Mouse (Mus musculus) T-cell, adult 2 months (primary cell): Measurements from ENCODE around the gene Rad54l.

Experiments used
- DNase-seq: peaks from one replicate; pipeline ENCODE4 v3.0.0; 2022; ENCODE audit warnings: low spot score

Gene Rad54l

DNA sequence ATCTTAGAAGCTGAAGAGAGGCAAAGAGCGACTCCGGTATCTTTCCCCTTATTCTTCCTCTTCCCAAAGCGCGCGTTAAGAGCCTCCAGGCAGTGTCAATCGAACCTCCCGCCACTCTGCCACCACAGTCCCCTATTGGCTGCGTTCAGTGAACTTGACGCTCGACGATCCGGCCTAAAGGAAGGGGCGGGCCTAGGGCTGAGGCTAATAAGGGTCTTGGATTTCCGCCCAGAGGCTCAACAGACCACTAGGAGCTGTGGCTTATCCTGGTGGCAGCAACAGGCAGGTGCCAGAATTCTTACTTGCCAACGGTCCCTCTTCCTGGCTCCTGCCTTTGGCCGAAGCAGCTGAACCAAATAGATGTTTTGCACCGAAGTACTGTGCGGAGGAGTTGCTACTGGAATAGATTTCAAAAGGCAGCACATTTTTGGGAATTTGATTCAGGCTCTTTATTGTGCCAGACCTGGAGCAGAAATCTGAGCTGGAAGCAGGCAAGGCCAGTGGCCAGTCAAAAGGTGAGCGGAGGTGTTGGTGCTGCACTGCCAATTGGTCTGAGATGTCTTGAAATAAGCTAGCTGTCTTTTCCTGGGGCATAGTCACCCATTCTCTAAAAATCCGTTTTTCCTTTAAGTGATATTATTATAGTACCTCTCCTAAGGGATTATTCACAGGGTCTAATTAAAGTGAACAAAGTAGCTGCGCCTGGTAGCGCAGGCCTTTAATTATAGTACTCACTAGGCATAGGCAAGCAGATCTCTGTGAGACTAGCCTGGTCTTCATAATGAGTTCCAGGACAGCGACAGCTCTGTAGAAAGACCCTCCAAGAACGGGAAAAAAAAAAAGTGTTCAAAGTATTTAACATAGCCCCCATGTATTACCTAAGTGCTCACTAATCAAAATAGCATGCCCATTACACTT, at the start of gene Rad54l, which contains the start of gene Pomgnt1:
Gene Rad54l (minus strand): TSS at position 89 of the 918 bp plus-strand sequence.
Gene Pomgnt1 (plus strand): TSS at position 239 of the 918 bp plus-strand sequence.
- DNase-seq, result peak; percentile 66

DNA sequence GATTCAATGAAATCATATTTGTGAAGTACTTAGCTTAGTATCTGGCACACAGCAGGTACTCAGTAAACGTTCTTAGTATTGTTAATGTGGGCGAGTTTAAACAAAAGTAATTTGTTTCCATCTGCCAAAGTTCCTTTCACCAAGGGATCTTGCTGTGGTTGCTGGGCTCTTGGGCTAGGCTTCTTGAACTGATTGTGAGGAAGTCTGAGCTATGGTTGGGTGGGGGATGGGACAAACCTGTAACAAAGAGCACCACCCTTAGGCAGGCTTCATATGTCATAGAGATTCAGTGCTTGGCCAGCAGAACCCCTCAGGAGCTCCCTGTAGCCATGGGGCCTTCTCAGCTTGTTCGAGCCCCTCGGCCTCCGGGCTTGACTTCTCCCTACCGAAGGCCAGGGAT, 49.6 kb upstream of the Rad54l start, which contains the start of the genes 1700042G07Rik and Gm49337:
Gene 1700042G07Rik (plus strand): TSS at position 301 of the 400 bp plus-strand sequence.
Gene Gm49337 (plus strand): TSS at position 313 of the 400 bp plus-strand sequence.
- DNase-seq, result no peak

DNA sequence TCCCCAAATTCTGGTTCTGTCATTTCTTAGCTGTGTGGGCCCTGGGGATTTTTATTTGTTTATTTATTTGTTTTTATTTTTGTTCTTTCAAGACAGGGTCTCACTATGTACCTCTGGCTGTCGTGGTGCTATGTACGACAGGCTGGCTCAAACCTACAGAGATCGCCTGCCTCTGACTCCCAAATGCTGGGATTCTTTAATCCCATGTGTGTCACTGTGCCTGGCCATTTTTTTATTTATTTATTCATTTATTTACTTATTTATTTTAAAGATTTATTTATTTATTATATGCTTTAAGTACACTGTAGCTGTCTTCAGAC, 45.8 kb upstream of the Rad54l start:
- no peak for DNase-seq

DNA sequence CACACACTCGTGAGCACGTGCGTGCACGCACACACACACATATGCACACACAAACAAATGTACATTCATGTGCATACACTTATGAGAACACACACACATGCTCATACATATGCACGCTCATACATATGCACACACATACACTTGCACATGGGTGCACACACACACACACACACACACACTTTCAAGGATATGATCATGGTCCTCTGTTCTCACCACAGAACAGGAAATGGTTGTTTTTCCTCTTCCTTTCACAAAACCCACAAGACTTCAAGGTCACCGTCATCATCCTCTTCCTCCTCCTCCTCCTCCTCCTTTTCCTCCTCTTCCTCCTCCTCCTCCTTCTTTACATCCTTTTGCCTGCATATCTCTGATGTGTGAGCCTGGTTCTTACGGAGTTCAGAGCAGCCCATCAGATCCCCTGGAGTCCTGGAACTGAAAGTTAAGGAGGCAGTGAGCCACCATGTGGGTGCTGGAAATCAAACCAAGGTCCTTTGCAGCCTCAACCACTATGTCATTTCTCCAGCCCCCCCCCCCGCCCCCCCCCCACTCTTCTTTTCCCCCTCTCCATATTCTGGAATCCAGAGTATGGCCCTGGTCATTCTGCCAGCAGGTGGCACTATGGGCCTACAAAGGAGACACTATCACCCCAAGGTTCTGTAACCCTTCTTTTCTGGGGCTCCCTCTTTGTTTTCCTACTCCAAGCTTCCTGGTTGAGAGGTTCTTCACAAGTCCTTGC, 45.3 kb upstream of the Rad54l start:
- DNase-seq, result peak; percentile 57

DNA sequence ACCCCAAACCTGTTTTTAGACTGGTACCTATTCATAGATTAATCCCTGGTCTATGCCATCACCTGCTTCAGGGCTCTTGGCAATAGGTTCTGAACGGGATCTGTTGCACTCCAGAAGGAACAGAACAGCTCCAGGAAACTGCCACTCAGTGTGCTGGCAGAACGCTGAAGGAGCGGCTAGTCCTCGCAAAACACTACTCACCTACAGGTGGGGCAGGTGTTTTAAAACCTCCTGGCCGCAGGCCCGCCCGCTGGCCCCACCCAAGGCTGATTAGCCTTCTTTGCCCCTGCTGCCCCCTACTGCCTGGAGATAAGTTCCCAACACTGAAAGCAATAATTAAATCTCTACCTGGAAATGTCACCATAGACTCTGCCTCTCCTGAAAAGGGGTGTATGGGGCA, 43.9 kb upstream of the Rad54l start, which contains the start of gene Tspan1:
Gene Tspan1 (minus strand): TSS at position 198 of the 400 bp plus-strand sequence.
- DNase-seq, result no peak

DNA sequence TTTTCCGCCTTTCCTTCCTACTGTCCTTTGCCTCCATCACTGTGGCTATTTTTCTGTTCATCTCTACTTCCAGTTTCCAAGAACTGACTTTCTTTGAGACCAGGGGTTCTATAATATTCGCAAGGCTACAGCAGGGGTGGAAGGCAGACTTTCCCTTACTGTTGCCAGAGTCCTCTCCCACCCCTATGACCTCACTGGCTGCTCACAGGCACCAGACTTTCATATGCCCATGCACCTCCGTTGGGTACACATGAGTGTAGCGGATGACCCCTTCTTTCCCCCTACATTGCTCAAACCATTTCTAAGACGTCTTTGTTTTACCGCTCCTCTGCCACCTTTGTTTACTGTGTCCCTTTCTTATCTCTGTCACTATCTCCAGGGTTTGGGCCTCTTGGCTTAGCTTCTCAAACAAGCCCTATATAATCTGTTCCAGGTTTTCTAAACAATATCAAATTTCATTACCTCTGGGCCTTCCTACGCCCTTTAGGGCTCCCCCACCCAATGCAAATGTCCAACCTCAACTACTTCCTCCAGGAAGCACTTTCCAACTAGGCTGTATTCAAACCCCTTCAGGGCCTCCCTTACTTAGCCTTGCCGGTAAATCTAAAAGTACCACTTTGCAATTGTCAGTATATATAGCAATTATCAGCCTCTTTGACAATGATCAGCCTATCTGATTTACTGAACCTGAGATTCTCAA, 42.4 kb upstream of the Rad54l start:
- DNase-seq, result no peak

DNA sequence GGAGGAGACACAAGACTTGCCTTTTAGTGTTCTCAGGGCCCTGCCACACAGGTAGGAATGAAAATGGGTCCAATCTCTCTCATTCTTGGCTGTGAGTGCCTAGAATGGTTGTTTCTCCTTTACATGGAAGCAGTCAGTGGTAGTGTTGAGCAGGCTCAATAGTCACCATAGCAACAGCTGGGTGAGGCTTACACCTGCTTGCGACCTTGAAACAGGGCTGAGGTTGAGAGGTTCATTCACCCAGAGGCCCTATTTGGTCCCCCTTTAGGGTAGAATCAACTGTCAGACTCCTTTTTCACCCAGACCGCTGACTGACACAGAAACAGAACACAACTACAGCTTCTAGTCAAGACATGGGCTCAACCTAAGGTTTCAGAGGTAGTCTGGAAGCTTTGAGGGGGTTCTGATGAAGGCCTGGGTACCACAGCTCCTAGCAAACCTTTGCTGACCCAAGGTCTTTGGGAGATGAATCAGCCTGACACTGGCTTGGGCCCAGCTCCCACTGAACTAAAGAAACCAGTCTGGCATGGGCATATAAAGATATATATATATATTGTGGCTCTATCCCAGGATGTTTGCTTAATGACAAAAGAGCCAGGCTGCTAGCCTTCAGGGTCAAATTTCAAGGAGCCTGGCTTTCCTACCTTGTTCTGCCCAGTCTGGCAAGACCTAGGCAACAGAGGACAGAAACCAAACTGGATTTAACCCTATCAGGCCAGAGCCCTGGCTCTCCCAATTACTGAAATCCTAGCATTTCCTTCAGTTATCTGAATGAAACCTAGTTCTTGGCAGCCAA, 41.5 kb upstream of the Rad54l start:
- no peak for DNase-seq

DNA sequence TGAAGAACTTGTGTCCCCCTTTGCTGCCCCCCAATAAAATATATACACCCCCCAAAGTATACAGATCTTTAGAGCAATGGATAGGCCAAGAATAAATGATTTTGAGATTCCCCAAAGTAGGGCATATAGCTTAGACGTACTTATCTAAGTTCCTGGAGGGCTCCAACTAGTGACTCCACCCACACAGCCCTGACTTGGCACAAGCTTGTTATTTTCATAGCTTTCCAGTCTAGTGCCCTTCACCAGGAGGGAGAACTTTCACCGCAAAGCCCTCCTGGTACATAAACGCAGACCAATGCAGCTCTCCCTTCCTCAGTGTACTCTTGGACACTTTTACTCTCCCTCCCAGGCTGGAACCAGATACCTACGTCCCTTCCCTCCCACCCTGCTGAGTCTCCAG, 38.7 kb upstream of the Rad54l start:
- no peak for DNase-seq

DNA sequence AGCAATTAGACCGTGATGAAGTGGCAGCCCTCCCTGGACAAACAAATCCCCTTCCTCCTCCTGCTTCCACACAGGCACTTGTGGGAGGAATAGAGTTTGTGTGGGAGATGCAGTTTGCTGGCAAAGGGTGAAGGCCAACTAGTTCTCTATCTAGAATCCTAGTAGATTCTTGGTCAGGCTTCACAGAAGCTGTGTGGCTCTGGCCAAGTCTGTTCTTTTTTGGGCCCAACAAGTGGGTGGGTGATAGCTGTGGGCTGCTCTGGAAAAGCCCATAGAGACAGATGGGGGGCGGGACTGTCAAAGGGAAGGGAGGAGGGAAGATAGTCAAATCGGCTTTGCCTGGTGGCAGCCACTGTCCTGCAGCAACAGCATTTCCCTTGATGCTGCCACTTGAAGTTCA, 37.3 kb upstream of the Rad54l start:
- no peak for DNase-seq

DNA sequence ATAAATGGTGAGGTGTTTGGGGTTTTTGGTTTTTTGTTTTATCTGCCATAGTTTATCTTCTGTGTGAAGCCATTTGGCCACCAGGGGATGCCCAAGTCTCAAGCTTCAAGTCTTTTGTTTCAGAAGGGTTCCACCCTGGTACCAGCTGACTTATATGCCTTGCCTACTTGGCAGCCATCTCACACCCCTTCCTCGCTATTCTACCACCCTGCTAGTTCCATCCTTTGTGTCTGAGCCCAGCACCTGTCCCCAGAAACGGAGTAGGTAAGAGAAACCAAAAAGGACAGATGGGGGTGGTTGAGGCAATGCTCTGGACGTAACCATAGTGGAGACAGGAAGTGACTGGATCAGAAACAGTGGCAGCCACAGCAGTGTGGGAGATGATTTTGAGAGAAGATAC, 36.4 kb upstream of the Rad54l start:
- peak; percentile 39 for DNase-seq

DNA sequence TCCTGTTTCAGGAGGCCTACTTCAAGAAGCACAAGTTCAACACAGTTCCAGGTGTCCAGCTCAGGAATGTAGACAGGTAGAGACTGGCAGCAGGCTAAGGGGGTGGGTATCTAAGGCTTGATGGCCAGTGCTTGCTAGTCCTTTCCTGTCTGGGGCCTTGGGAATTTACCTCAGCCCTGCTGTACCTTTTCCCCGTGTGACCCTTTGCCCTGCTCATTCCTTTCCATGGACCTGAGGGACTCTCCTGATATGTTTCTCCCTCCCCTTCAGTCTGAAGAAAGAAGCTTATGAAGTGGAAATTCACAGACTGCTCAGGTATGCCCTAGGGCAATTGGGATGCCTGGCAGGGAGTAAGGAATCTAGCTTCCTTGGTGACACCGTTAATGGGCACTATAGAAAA, 34.4 kb upstream of the Rad54l start:
- DNase-seq, result no peak

DNA sequence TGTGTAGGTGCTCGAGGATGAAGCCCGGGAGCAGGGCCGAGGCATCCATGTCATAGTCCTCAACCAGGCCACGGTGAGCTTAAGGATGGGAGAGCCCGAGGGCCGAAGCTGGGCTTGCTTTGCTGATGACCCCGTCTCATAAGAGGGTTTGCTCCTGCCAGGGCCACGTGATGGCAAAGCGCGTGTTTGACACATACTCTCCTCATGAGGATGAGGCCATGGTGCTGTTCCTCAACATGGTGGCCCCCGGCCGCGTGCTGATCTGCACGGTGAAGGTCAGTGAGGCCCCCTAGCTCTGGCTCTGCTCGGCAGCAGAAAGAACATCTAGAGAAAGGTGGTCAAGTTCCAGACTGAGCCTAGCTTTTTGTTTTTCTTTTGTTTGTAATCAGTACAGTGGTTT, 29.2 kb upstream of the Rad54l start:
- no peak for DNase-seq

DNA sequence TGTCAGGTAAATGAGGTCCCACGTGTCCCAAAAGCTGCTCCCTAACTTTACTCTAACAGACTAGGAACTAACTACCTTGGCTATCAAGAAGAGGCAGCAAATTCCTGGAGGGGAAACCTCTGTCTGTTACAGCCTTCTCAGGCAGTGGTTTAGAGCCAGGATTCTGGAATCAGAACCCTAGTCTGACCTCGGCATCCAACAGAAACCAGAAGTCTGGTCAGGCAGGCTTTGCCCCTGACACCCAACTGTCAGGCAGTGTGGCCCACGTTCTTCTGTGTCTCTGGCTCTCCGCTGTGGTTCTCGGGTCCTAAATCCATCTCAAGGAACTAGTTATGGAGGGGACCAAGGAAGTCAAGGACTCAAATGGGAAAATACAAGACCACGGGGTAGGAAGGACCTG, 27.7 kb upstream of the Rad54l start, which contains the start of gene Lurap1:
Gene Lurap1 (minus strand): TSS at position 101 of the 400 bp plus-strand sequence.
- DNase-seq, result no peak

DNA sequence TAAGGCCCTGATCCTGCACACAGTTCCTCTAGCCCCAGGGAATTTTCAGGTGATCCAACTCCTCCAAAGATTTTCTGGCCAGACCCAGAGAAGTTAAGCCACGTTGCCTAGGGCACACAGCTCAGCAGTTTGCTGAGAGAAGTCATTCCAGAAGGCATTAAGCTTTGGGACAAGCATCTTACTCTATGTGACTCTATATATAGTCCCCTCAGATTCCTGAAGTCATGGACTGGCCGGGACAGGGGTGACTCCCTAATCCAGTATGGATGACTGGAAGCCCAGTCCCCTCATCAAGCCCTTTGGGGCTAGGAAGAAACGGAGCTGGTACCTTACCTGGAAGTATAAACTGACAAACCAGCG, 27.4 kb upstream of the Rad54l start:
- no peak for DNase-seq

DNA sequence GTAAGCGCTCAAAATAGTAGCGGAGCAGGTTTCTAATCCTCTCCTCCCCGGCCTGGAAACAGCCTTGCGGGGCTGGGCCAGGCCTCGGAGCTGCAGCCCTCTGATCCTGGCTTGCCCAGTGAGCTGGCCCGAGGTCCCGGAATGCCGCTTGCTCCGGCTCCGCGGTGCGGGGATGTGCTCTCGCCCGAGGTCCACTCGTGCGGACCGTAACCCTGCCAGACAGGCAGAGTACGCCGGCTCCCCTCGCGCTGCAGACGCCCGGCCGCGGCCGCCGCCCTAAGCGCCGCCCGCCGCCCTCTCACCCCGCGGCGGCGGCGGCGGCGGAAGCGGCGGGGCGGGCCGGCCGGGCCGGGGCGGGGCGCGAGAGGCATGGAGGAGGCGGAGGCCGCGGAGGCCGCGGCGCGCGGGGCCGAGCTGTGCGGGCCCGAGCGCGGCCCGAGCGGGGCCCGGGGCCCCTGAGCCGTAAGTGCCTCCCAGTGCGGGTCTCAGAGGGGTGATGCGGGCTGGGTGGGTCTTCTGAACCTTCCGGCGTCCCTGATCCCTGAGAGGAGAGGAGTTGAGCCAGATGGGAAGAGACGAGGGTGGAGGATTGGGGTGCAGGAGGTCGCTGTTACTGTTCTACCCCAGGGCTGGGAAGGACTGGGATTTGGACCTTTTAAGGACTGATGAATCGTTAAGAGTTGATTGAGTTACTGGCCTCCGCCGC, 26.8 kb upstream of the Rad54l start:
- peak; percentile 53 for DNase-seq

DNA sequence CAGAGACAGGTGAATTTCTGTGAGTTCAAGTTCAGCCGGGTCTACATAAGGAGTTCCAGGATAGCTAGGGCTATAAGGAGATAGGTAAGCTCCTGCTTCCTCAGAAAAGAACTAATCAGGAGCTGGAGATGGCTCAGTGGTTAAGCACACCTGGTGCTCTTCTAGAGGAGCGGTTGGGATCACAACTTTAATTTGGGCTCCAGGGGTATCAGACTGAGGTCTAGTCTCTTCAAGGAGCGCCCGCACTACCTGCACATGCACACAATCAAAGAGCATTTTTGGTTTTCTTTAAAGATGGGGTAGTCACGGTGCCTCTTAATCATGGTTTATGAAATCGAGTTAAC, 26.3 kb upstream of the Rad54l start:
- no peak for DNase-seq

DNA sequence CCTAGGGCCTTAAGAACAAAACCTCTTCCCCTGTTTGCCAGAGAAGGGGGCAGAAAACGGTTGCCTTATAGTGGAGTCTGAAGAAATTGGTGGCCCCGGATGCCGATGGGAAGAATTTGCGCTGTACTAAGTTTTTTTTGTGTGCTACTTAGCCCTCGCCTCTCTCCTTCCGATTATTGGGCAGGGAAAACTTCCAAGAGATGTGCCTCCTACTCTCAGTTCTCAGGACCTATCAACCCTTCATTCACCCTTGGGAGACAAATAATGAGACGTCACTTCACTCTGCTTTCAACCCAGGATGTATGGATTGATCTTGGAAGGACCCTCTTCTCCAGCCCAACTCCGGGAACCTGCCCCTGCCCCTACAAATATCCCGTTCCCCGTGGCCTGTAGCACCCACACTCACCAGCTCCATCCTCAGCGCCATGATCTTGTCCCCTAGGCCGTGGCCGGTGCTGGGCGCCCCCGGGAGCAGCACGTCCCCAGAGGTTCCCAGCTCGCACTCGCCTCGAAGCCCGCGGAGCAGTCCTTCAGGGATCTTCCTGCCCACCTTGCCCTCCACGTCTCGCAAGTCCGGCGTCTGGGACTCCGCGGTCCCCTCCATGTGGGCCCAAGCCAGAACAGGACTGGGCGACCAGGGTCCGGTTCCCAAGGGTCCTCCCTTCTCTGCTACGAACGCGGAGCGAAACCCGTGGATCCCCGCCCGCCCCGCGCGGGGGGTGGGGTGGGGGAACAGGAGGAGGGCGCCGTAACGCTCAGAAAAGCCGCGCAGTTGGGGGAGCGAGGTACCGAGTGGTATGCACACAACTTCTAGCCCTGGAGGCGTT, 20.6 kb upstream of the Rad54l start:
- peak; percentile 39 for DNase-seq

DNA sequence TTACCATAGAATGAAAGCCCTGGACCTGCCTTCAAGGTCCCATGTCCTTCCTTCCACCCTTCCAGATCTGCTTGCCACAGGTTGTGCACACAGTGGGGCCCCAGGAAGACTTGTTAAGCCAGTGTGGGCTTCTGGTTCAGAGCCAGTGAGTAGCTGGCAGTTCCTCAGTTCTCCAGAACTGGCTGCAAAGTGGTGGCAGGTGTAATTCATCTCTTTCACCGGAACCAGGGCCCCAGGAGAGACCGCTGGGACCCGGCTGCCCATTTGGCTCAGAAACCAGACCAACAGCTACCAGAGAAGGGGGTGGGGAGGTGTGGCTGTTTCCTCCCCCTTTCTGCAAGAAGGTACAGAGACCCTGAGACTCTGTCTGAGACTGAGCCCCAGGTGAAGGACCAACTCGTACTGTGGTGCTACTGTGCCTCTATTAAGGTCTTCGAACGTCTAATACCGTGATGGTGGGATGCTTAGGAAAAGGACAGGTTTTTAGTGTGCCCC, 19.9 kb upstream of the Rad54l start:
- DNase-seq, result no peak

DNA sequence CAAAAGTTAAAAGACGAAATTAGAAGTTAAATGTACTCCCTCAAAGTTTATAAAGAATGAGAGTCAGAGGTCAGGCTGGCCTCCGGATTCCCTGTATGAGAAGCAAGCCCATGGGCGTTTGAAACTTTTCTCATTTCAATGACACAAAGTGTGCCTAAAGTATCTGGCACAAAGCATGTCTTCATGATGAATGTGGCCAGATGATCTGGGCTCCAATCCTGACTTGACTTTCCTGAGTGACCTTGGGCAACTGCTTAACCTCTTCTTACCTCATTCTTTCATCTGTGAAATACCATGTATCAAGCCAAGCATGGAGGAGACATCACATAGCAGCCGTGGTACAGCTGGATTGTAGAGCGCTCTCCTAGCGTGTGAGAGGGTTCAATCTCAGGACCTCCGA, 18.8 kb upstream of the Rad54l start:
- no peak for DNase-seq

DNA sequence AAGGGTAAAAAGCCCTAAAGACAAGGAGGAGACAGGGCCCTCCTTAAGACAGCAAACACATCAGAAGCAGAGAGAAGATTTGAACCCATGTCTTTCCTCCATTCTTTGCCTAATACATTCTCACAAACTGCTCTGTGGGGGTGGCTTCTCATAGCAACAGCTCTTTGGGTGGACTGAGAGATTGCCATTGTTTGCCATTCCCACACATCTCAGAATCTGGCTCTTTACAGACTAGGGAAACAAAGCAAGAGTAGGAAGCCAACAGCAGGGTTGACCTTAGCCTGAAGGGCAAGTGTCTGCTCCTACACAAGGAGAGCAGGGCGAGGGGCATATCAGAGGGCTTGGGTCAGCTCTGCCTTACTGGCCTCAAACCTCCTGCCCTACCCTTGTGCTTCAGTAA, 18.2 kb upstream of the Rad54l start:
- DNase-seq, result no peak
